Mouse (Mus musculus) megakaryocyte, embryonic 14.5 days (primary cell): ENCODE data around the gene Kdr.

Source experiments
- FLI1 ChIP-seq: IDR thresholded peaks from 2 replicates; pipeline ENCODE4 v1.6.1; 2012; ENCODE audit warnings: low read length, inconsistent platforms, mixed read lengths
- GATA1 ChIP-seq: IDR thresholded peaks from 3 replicates; pipeline ENCODE4 v1.6.1; 2012; ENCODE audit warnings: mixed read lengths, low read length, inconsistent platforms, borderline replicate concordance

DNA sequence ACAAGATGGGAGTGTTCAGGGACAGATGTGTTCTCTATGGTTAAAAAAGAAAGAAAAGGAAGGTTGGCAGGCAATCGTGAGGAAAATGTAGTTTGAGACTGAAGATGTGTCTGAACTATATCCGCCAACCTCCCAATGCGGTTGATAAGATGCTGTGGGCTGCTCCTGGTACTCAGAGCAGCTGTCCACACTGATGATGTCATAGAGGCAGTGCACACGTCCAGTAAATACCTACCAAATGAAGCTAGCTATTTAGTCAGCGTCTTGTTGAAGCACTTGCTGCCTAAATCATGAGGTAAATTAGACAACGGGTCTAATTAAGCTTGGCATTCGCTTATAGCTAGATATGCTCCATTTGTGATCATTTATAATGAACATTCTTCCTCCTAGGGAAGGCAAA is 28.1 kb upstream of the Kdr start:
- TF ChIP-seq FLI1 (no peak), GATA1 (no peak)
